Mouse (Mus musculus): ENCODE results near the gene Tmem189. TPM values are rescaled to one million over a fixed set of nuclear protein-coding genes. Genes with fewer than 3 reads are reported as not detected.

The Tmem189 gene
- polyA plus RNA-seq, 1 experiment from 2014 or later, result 64.6 TPM

- ATAC-seq (replicated peaks; ENCODE audit: low FRiP score, low read depth) (no peak), DNase-seq (ENCODE audit: low spot score) (no peak)
- H3K4me3 ChIP-seq (replicated peaks; ENCODE audit: low read depth, low read length), result no peak overlapping the region; the same call in 1 of the 2 replicates
- TF ChIP-seq CTCF (IDR thresholded peaks at IDR 0.05; ENCODE audit: low read depth), result no peak
- peaks cover 8% of the 10 kb centered on the region; the same call in 1 of the 2 replicates for H3K36me3 ChIP-seq (ENCODE audit: insufficient read depth, low read length)
- 69% methylated on average over 12 of the region's 12 CpGs for WGBS
- peaks cover 26% of the 10 kb centered on the region for H3K4me1 ChIP-seq (replicated peaks; ENCODE audit: insufficient read depth, low read length)
- H3K9ac ChIP-seq (ENCODE audit: low read depth, low read length), result no peak overlapping the region
- H3K9me3 ChIP-seq (replicated peaks; ENCODE audit: low read length), result no peaks in the 10 kb centered on the region
- H3K4me2 ChIP-seq (ENCODE audit: low read length), result peak overlapping the region; percentile 93
- peak overlapping the region; percentile 89 for H3K27ac ChIP-seq
- H3K27me3 ChIP-seq (ENCODE audit: insufficient read depth, low read length), result no peaks in the 10 kb centered on the region
These were observed 56.7 kb downstream of the Tmem189 start for GRCm38 (mm10) chr2:167632731-167633536.

- peak; percentile 40 for TF ChIP-seq CTCF (IDR thresholded peaks at IDR 0.05; ENCODE audit: low read depth)
- H3K27me3 ChIP-seq (ENCODE audit: insufficient read depth, low read length), result no peaks in the 10 kb centered on the region
- DNase-seq (ENCODE audit: low spot score), result peak; percentile 97
- peak within 1 kb of the TSS; percentile 93 for H3K4me2 ChIP-seq (ENCODE audit: low read length)
- peak within 1 kb of the TSS; percentile 95 for H3K4me3 ChIP-seq (replicated peaks; ENCODE audit: low read depth, low read length)
- peaks cover 16% of the 10 kb centered on the region; the same call in 1 of the 2 replicates for H3K36me3 ChIP-seq (ENCODE audit: insufficient read depth, low read length)
- no peaks in the 10 kb centered on the region for H3K9me3 ChIP-seq (replicated peaks; ENCODE audit: low read length)
- H3K4me1 ChIP-seq (replicated peaks; ENCODE audit: insufficient read depth, low read length), result peaks cover 26% of the 10 kb centered on the region
- ATAC-seq (replicated peaks; ENCODE audit: low FRiP score, low read depth), result peak; percentile 84
- peak within 1 kb of the TSS; percentile 96 for H3K9ac ChIP-seq (ENCODE audit: low read depth, low read length)
- WGBS, result under 1% methylated on average over 72 of the region's 87 CpGs
- peak within 1 kb of the TSS; percentile 89 for H3K27ac ChIP-seq
These were observed 57.8 kb downstream of the Tmem189 start, which contains the start of gene Ube2v1 for GRCm38 (mm10) chr2:167631591-167632448. Gene Ube2v1, minus strand, starts transcription at chr2:167632095.

GRCm38 (mm10) chr2:167631181-167631590, 58.4 kb downstream of the Tmem189 start:
- Histone ChIP-seq H3K27me3 (ENCODE audit: insufficient read depth, low read length) (no peaks in the 10 kb centered on the region), H3K4me2 (ENCODE audit: low read length) (peak overlapping the region; percentile 93), H3K9ac (ENCODE audit: low read depth, low read length) (peak overlapping the region; percentile 96), H3K27ac (peak overlapping the region; percentile 89), H3K4me3 (replicated peaks; ENCODE audit: low read depth, low read length) (peak overlapping the region; percentile 95), H3K9me3 (replicated peaks; ENCODE audit: low read length) (no peaks in the 10 kb centered on the region), H3K36me3 (ENCODE audit: insufficient read depth, low read length) (peaks cover 17% of the 10 kb centered on the region; the same call in 1 of the 2 replicates), H3K4me1 (replicated peaks; ENCODE audit: insufficient read depth, low read length) (peaks cover 26% of the 10 kb centered on the region)
- WGBS, result 0% methylated on average over 31 of the region's 31 CpGs
- ATAC-seq (replicated peaks; ENCODE audit: low FRiP score, low read depth), result no peak
- peak; percentile 28 for DNase-seq (ENCODE audit: low spot score)
- TF ChIP-seq CTCF (IDR thresholded peaks at IDR 0.05; ENCODE audit: low read depth), result no peak

GRCm38 (mm10) chr2:167630421-167630820, 59.2 kb downstream of the Tmem189 start:
- TF ChIP-seq CTCF (IDR thresholded peaks at IDR 0.05; ENCODE audit: low read depth), result no peak
- Histone ChIP-seq H3K4me3 (replicated peaks; ENCODE audit: low read depth, low read length) (peak overlapping the region; percentile 95), H3K27me3 (ENCODE audit: insufficient read depth, low read length) (no peaks in the 10 kb centered on the region), H3K27ac (no peak overlapping the region), H3K9ac (ENCODE audit: low read depth, low read length) (peak overlapping the region; percentile 96), H3K9me3 (replicated peaks; ENCODE audit: low read length) (no peaks in the 10 kb centered on the region), H3K4me1 (replicated peaks; ENCODE audit: insufficient read depth, low read length) (peaks cover 26% of the 10 kb centered on the region), H3K36me3 (ENCODE audit: insufficient read depth, low read length) (peaks cover 17% of the 10 kb centered on the region; the same call in 1 of the 2 replicates), H3K4me2 (ENCODE audit: low read length) (peak overlapping the region; percentile 93)
- DNase-seq (ENCODE audit: low spot score) (no peak), ATAC-seq (replicated peaks; ENCODE audit: low FRiP score, low read depth) (no peak)
- 67% methylated on average over 5 of the region's 5 CpGs for whole genome bisulfite sequencing

GRCm38 (mm10) chr2:167629665-167630209, 59.9 kb downstream of the Tmem189 start:
- no peaks in the 10 kb centered on the region for H3K9me3 ChIP-seq (replicated peaks; ENCODE audit: low read length)
- no peak for DNase-seq (ENCODE audit: low spot score)
- H3K9ac ChIP-seq (ENCODE audit: low read depth, low read length), result 0 out of 2 replicates have a peak overlapping the region, but pooled peaks have one; percentile 96
- no peak overlapping the region for H3K4me3 ChIP-seq (replicated peaks; ENCODE audit: low read depth, low read length)
- H3K4me1 ChIP-seq (replicated peaks; ENCODE audit: insufficient read depth, low read length), result peaks cover 26% of the 10 kb centered on the region
- TF ChIP-seq CTCF (IDR thresholded peaks at IDR 0.05; ENCODE audit: low read depth), result no peak
- WGBS, result 76% methylated on average over 11 of the region's 11 CpGs
- H3K4me2 ChIP-seq (ENCODE audit: low read length), result peak overlapping the region; percentile 93; the same call in 1 of the 2 replicates
- no peak for ATAC-seq (replicated peaks; ENCODE audit: low FRiP score, low read depth)
- H3K27me3 ChIP-seq (ENCODE audit: insufficient read depth, low read length), result no peaks in the 10 kb centered on the region
- H3K36me3 ChIP-seq (ENCODE audit: insufficient read depth, low read length), result peaks cover 17% of the 10 kb centered on the region; the same call in 1 of the 2 replicates
- no peak overlapping the region for H3K27ac ChIP-seq
